Mouse (Mus musculus): Measurements from ENCODE around the gene Gm13420. TPM values are rescaled to one million over a fixed set of nuclear protein-coding genes. Genes with fewer than 3 reads are reported as not detected.

Gene Gm13420
- not detected for polyA plus RNA-seq (2014; fragmentation: Illumina TruSeq; extraction: RNeasy Lipid Tissue Mini Kit (QIAGEN cat#74804); ENCODE audit: low read depth, low replicate concordance)

GRCm38 (mm10) chr2:29751497-29751896 is at the start of gene Gm13420:
TSS of gene Gm13420 (minus strand) at chr2:29751685.

GRCm38 (mm10) chr2:29787937-29788681 is 36.6 kb upstream of the Gm13420 start, which contains the start of gene Trub2:
TSS of gene Trub2 (minus strand) at chr2:29788502.

DNA sequence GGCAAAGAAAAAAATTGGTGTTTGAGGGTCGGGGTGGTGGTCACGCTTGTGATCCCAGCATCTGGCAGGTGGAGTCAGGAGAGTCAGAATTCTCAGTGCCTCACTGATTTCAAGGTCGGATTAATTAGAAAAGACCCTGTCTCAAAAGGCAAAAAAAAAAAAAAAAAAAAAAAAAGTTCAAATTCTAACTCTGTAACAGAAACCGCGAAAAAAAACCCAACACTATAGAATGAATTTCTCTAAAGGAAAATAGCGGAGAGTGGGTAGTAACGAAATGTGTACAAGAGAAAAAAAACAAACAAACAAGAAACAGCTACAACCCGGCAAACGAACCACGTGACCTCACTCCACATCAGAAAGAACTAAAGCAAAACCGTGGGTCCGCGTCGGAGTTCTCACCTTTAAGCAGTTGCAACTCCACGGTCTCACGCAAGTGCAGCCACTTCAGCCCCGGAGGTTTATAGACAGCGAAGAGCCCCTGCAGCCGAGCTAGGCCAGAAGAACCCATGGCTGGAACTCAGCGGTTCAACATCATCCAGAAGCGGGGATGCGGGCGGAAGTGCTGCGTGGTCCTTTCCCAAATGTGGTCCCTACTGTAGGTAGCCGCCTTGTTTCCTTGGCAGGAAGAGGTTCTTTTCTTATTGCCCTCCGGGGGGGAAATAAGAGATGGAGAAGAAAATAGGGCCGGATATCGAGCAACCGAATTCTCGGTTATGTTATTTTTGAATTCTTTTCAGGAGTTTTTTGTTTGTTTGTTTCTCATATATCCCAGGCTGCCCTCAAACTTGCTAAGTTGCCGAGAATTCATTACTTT is 35.8 kb upstream of the Gm13420 start, which contains the start of gene Coq4:
Gene Coq4, plus strand, starts transcription at position 390 of the 814 bp plus-strand sequence.

Other genes with a start within 250 kb of the Gm13420 start
- 6.1 TPM for gene Rapgef1, start 132.0 kb downstream of the Gm13420 start, polyA plus RNA-seq (2014; fragmentation: Illumina TruSeq; extraction: RNeasy Lipid Tissue Mini Kit (QIAGEN cat#74804); ENCODE audit: low read depth, low replicate concordance)
- not detected for gene Gm13547, start 7.6 kb upstream of the Gm13420 start, polyA plus RNA-seq (2014; fragmentation: Illumina TruSeq; extraction: RNeasy Lipid Tissue Mini Kit (QIAGEN cat#74804); ENCODE audit: low read depth, low replicate concordance)
- gene Coq4, start 35.8 kb upstream of the Gm13420 start, polyA plus RNA-seq (2014; fragmentation: Illumina TruSeq; extraction: RNeasy Lipid Tissue Mini Kit (QIAGEN cat#74804); ENCODE audit: low read depth, low replicate concordance) = 3.2 TPM
- 7.4 TPM for gene Trub2, start 36.8 kb upstream of the Gm13420 start, polyA plus RNA-seq (2014; fragmentation: Illumina TruSeq; extraction: RNeasy Lipid Tissue Mini Kit (QIAGEN cat#74804); ENCODE audit: low read depth, low replicate concordance)
- gene Slc27a4, start 50.9 kb upstream of the Gm13420 start, polyA plus RNA-seq (2014; fragmentation: Illumina TruSeq; extraction: RNeasy Lipid Tissue Mini Kit (QIAGEN cat#74804); ENCODE audit: low read depth, low replicate concordance) = 1.9 TPM
- 7.3 TPM for gene Urm1, start 68.4 kb upstream of the Gm13420 start, polyA plus RNA-seq (2014; fragmentation: Illumina TruSeq; extraction: RNeasy Lipid Tissue Mini Kit (QIAGEN cat#74804); ENCODE audit: low read depth, low replicate concordance)
- 1.7 TPM for gene Cercam, start 117.5 kb upstream of the Gm13420 start, polyA plus RNA-seq (2014; fragmentation: Illumina TruSeq; extraction: RNeasy Lipid Tissue Mini Kit (QIAGEN cat#74804); ENCODE audit: low read depth, low replicate concordance)
- 7.6 TPM for gene Odf2, start 137.5 kb upstream of the Gm13420 start, polyA plus RNA-seq (2014; fragmentation: Illumina TruSeq; extraction: RNeasy Lipid Tissue Mini Kit (QIAGEN cat#74804); ENCODE audit: low read depth, low replicate concordance)
- 12.3 TPM for gene Gle1, start 183.7 kb upstream of the Gm13420 start, polyA plus RNA-seq (2014; fragmentation: Illumina TruSeq; extraction: RNeasy Lipid Tissue Mini Kit (QIAGEN cat#74804); ENCODE audit: low read depth, low replicate concordance)
- gene Sptan1, start 213.9 kb upstream of the Gm13420 start, polyA plus RNA-seq (2014; fragmentation: Illumina TruSeq; extraction: RNeasy Lipid Tissue Mini Kit (QIAGEN cat#74804); ENCODE audit: low read depth, low replicate concordance) = 42.3 TPM

Data from adrenal gland, adult 10 weeks (tissue).